Mouse (Mus musculus): ENCODE data around the gene Ceacam2.
"Not testable (repeated sequence)": the region's sequence is repeated elsewhere in the genome, so short reads cannot be mapped to it uniquely, and the experiment has no call there.

- TF ChIP-seq ZNF384 (IDR thresholded peaks at IDR 0.05; ENCODE audit: low read depth, low read length); HCFC1 (IDR thresholded peaks at IDR 0.05; ENCODE audit: borderline replicate concordance, insufficient read depth, low read length): not testable (repeated sequence)
Observed at GRCm38 (mm10) chr7:25490698-25491097, 49.0 kb downstream of the Ceacam2 start.

Measured in ES-E14 (cell line).